Mouse (Mus musculus): ENCODE data around the gene Sfxn5.

The Sfxn5 gene

GRCm38 (mm10) chr6:85364439-85364838 is 31.2 kb upstream of the Sfxn5 start:
- no peak for DNase-seq (ENCODE audit: low spot score)

GRCm38 (mm10) chr6:85363906-85364260 is 30.7 kb upstream of the Sfxn5 start:
- no peak for DNase-seq (ENCODE audit: low spot score)

GRCm38 (mm10) chr6:85363231-85363905 is 30.1 kb upstream of the Sfxn5 start:
- no peak for DNase-seq (ENCODE audit: low spot score)

GRCm38 (mm10) chr6:85362610-85363009 is 29.4 kb upstream of the Sfxn5 start:
- DNase-seq (ENCODE audit: low spot score), result no peak

GRCm38 (mm10) chr6:85360311-85360710 is 27.1 kb upstream of the Sfxn5 start:
- DNase-seq (ENCODE audit: low spot score), result no peak

GRCm38 (mm10) chr6:85358877-85359276 is 25.7 kb upstream of the Sfxn5 start:
- DNase-seq (ENCODE audit: low spot score), result no peak

- no peak for DNase-seq (ENCODE audit: low spot score)
These were observed 23.7 kb upstream of the Sfxn5 start for GRCm38 (mm10) chr6:85356682-85357465.

GRCm38 (mm10) chr6:85355753-85356152 is 22.5 kb upstream of the Sfxn5 start:
- DNase-seq (ENCODE audit: low spot score), result no peak

GRCm38 (mm10) chr6:85354709-85355108 is 21.5 kb upstream of the Sfxn5 start:
- no peak for DNase-seq (ENCODE audit: low spot score)

GRCm38 (mm10) chr6:85353706-85354105 is 20.5 kb upstream of the Sfxn5 start:
- DNase-seq (ENCODE audit: low spot score), result no peak

GRCm38 (mm10) chr6:85350157-85350556 is 16.9 kb upstream of the Sfxn5 start:
- no peak for DNase-seq (ENCODE audit: low spot score)

GRCm38 (mm10) chr6:85349246-85349645 is 16.0 kb upstream of the Sfxn5 start:
- no peak for DNase-seq (ENCODE audit: low spot score)

GRCm38 (mm10) chr6:85348133-85348532 is 14.9 kb upstream of the Sfxn5 start:
- DNase-seq (ENCODE audit: low spot score), result no peak

- peak; percentile 98 for DNase-seq (ENCODE audit: low spot score)
These were observed 12.9 kb upstream of the Sfxn5 start for GRCm38 (mm10) chr6:85346028-85346634.

- DNase-seq (ENCODE audit: low spot score), result no peak
These were observed 11.7 kb upstream of the Sfxn5 start for GRCm38 (mm10) chr6:85344929-85345328.

- DNase-seq (ENCODE audit: low spot score), result no peak
These were observed 9.8 kb upstream of the Sfxn5 start for GRCm38 (mm10) chr6:85343027-85343426.

- no peak for DNase-seq (ENCODE audit: low spot score)
These were observed 8.7 kb upstream of the Sfxn5 start for GRCm38 (mm10) chr6:85341814-85342501.

- no peak for DNase-seq (ENCODE audit: low spot score)
These were observed 7.0 kb upstream of the Sfxn5 start for GRCm38 (mm10) chr6:85340184-85340583.

- DNase-seq (ENCODE audit: low spot score), result peak; percentile 43
These were observed 6.2 kb upstream of the Sfxn5 start for GRCm38 (mm10) chr6:85339273-85339901.

GRCm38 (mm10) chr6:85336944-85337343 is 3.7 kb upstream of the Sfxn5 start:
- DNase-seq (ENCODE audit: low spot score), result no peak

GRCm38 (mm10) chr6:85335352-85335751 is 2.1 kb upstream of the Sfxn5 start:
- no peak for DNase-seq (ENCODE audit: low spot score)

GRCm38 (mm10) chr6:85334851-85335250 is 1.6 kb upstream of the Sfxn5 start:
- DNase-seq (ENCODE audit: low spot score), result no peak

All from retina, embryonic 14.5 days (tissue).